Mouse (Mus musculus) CH12.LX (cell line): ENCODE data around the gene Ryr3. TPM values are rescaled to one million over a fixed set of nuclear protein-coding genes. Genes with fewer than 3 reads are reported as not detected.

Experiments used
- DNase-seq: peaks from one replicate; pipeline ENCODE4 v3.0.0-alpha.2; 2013; ENCODE audit errors: extremely low read depth
- H3K27ac ChIP-seq: 2 replicates; pipeline ENCODE4 v1.5.1; 2012; ENCODE audit warnings: low read depth, mild to moderate bottlenecking, control low read depth, moderate library complexity; ENCODE audit not compliant: insufficient read depth
- H3K27me3 ChIP-seq: replicated peaks from 2 replicates; pipeline ENCODE3; 2012; ENCODE audit warnings: inconsistent platforms
- H3K36me3 ChIP-seq, 2 experiments: replicated peaks in 1 of 2; 2 replicates each; pipeline versions ENCODE3 to v1.6.1; 2012; ENCODE audit warnings: inconsistent platforms in 1 of 2, low read length in 1 of 2, mild to moderate bottlenecking in 1 of 2, mixed read lengths in 1 of 2, moderate library complexity in 1 of 2; ENCODE audit not compliant: control insufficient read depth in 1 of 2, insufficient read depth in 1 of 2
- H3K4me1 ChIP-seq, 2 experiments: 2 replicates each; pipeline ENCODE4 v1.6.1; 2012; ENCODE audit warnings: inconsistent platforms in 1 of 2, moderate library complexity in 1 of 2; ENCODE audit not compliant: insufficient read depth in 2 of 2, control insufficient read depth in 1 of 2
- H3K4me2 ChIP-seq: 2 replicates; pipeline ENCODE4 v1.6.1; 2012; ENCODE audit warnings: low read depth, mild to moderate bottlenecking, control low read depth; ENCODE audit not compliant: poor library complexity, insufficient read depth, severe bottlenecking
- H3K4me3 ChIP-seq, 3 experiments: fragments of 150-350 bp in 1 of 3; sonication (generic) in 1 of 3; replicated peaks in 1 of 3; 2 replicates each; pipeline versions ENCODE3 to v1.5.1; 2011 to 2012; ENCODE audit warnings: low read depth in 2 of 3, low read length in 2 of 3, mild to moderate bottlenecking in 2 of 3, moderate library complexity in 2 of 3, control low read depth in 1 of 3, improper control_type of control experiment in 1 of 3, inconsistent platforms in 1 of 3, mixed read lengths in 1 of 3; ENCODE audit not compliant: poor library complexity in 1 of 3
- H3K79me2 ChIP-seq: replicated peaks from 2 replicates; pipeline ENCODE4 v1.6.1; 2012; ENCODE audit warnings: mild to moderate bottlenecking, moderate library complexity; ENCODE audit not compliant: control insufficient read depth, poor library complexity, insufficient read depth, severe bottlenecking; ENCODE audit errors: extremely low read depth
- H3K9ac ChIP-seq: 2 replicates; pipeline ENCODE4 v1.6.1; 2012; ENCODE audit warnings: low read depth, mild to moderate bottlenecking, control low read depth, moderate library complexity; ENCODE audit not compliant: insufficient read depth
- H3K9me3 ChIP-seq: replicated peaks from 2 replicates; pipeline ENCODE3; 2012; ENCODE audit warnings: low read length, inconsistent platforms, mixed read lengths
- CHD1 ChIP-seq: IDR thresholded peaks from 2 replicates; pipeline ENCODE4 v1.6.1; 2012; ENCODE audit warnings: low read depth, low read length, improper control_type of control experiment, inconsistent platforms
- CHD2 ChIP-seq: IDR thresholded peaks from 2 replicates; pipeline ENCODE4 v1.6.1; 2011; ENCODE audit warnings: low read length, improper control_type of control experiment
- ELF1 ChIP-seq: IDR thresholded peaks from 2 replicates; pipeline ENCODE4 v1.6.1; 2014; ENCODE audit warnings: low read depth, mild to moderate bottlenecking, inconsistent platforms, low read length, improper control_type of control experiment
- ETS1 ChIP-seq: conservative IDR thresholded peaks from 2 replicates; pipeline ENCODE4 v1.6.1; 2012; ENCODE audit warnings: low read depth, mild to moderate bottlenecking, inconsistent platforms, low read length, improper control_type of control experiment, moderate library complexity
- HCFC1 ChIP-seq: IDR thresholded peaks from 2 replicates; pipeline ENCODE4 v1.6.1; 2012; ENCODE audit warnings: low read depth, mild to moderate bottlenecking, inconsistent platforms, low read length, improper control_type of control experiment
- JUN ChIP-seq: IDR thresholded peaks from 2 replicates; pipeline ENCODE4 v1.6.1; 2011; ENCODE audit warnings: low read depth, mild to moderate bottlenecking, low read length, improper control_type of control experiment, moderate library complexity; ENCODE audit not compliant: insufficient read depth
- KAT2A ChIP-seq: IDR thresholded peaks from 2 replicates; pipeline ENCODE4 v1.6.1; 2012; ENCODE audit warnings: low read length, improper control_type of control experiment, inconsistent platforms; ENCODE audit not compliant: insufficient replicate concordance
- MAFK ChIP-seq: IDR thresholded peaks from 2 replicates; pipeline ENCODE4 v1.6.1; 2011; ENCODE audit warnings: low read length, improper control_type of control experiment; ENCODE audit not compliant: insufficient replicate concordance
- MAX ChIP-seq: IDR thresholded peaks from 2 replicates; pipeline ENCODE4 v1.6.1; 2011; ENCODE audit warnings: low read length, improper control_type of control experiment
- MAZ ChIP-seq: IDR thresholded peaks from 2 replicates; pipeline ENCODE4 v1.6.1; 2012; ENCODE audit warnings: low read depth, mild to moderate bottlenecking, inconsistent platforms, low read length, improper control_type of control experiment, moderate library complexity
- MEF2A ChIP-seq: IDR thresholded peaks from 2 replicates; pipeline ENCODE4 v1.6.1; 2014; ENCODE audit warnings: low read depth, mild to moderate bottlenecking, inconsistent platforms, low read length, improper control_type of control experiment, borderline replicate concordance
- NELFE ChIP-seq: IDR thresholded peaks from 2 replicates; pipeline ENCODE4 v1.6.1; 2011; ENCODE audit warnings: low read depth, low read length, improper control_type of control experiment
- NRF1 ChIP-seq: IDR thresholded peaks from 2 replicates; pipeline ENCODE4 v1.6.1; 2014; ENCODE audit warnings: low read depth, mild to moderate bottlenecking, inconsistent platforms, low read length, improper control_type of control experiment, moderate library complexity
- POLR2A ChIP-seq: IDR thresholded peaks from 2 replicates; pipeline ENCODE4 v1.6.1; 2011; ENCODE audit warnings: low read depth, mild to moderate bottlenecking, improper control_type of control experiment, low read length
- POLR2AphosphoS2 ChIP-seq: IDR thresholded peaks from 2 replicates; pipeline ENCODE4 v1.6.1; 2011; ENCODE audit warnings: low read depth, low read length, improper control_type of control experiment
- RCOR1 ChIP-seq: conservative IDR thresholded peaks from 2 replicates; pipeline ENCODE4 v1.6.1; 2012; ENCODE audit warnings: low read depth, mild to moderate bottlenecking, inconsistent platforms, low read length, improper control_type of control experiment
- TCF12 ChIP-seq: IDR thresholded peaks from 2 replicates; pipeline ENCODE4 v1.6.1; 2014; ENCODE audit warnings: low read depth, mild to moderate bottlenecking, inconsistent platforms, low read length, improper control_type of control experiment
- USF2 ChIP-seq: conservative IDR thresholded peaks from 2 replicates; pipeline ENCODE4 v1.6.1; 2011; ENCODE audit warnings: low read depth, low read length, improper control_type of control experiment
- ZKSCAN1 ChIP-seq: IDR thresholded peaks from 2 replicates; pipeline ENCODE4 v1.6.1; 2012; ENCODE audit warnings: low read depth, inconsistent platforms, low read length, improper control_type of control experiment, borderline replicate concordance
- ZMIZ1 ChIP-seq: IDR thresholded peaks from 2 replicates; pipeline ENCODE4 v1.6.1; 2012; ENCODE audit warnings: low read depth, mild to moderate bottlenecking, inconsistent platforms, low read length, improper control_type of control experiment
- ZNF384 ChIP-seq: IDR thresholded peaks from 2 replicates; pipeline ENCODE4 v1.6.1; 2012; ENCODE audit warnings: low read depth, low read length, improper control_type of control experiment, inconsistent platforms
- dilution Hi-C: fragments of 300-500 bp; cut with MboI; formaldehyde crosslinking; loops from 2 replicates; pipeline ENCODE4 v1.14.3; 2020; ENCODE audit warnings: low sequenced_read_pairs; ENCODE audit not compliant: extremely low pct_unique_long_range_greater_than_20kb, extremely low pct_ligation_motif_present
- in situ Hi-C: fragments of 300-500 bp; cut with MboI; formaldehyde crosslinking; loops from 3 replicates; pipeline ENCODE4 v1.14.3; 2019; ENCODE audit warnings: low sequenced_read_pairs, low pct_ligation_motif_present, low pct_unique_long_range_greater_than_20kb, mixed read lengths
- polyA plus RNA-seq: library from polyadenylated mRNA; unstranded; fragments of >175 nt; gene quantifications from 2 replicates; pipeline ENCODE4 v1.2.1, GENCODE M21; 2012; ENCODE audit warnings: low read depth; ENCODE audit not compliant: insufficient read length
- total RNA-seq, 2 experiments: library from RNA; depleted of rRNA; stranded (reverse); fragments of 300-350 nt in 1 of 2; fragments of >200 nt in 1 of 2; gene quantifications; 2 replicates each; pipeline ENCODE4 v1.2.3; 2012 to 2014

Ryr3 gene
- total and polyA plus RNA-seq, 3 experiments: 0.08 to 0.40 (median 0.16) TPM

GRCm38 (mm10) chr2:113058914-113059313, 158.0 kb downstream of the Ryr3 start:
- no peak overlapping the region for H3K4me3 ChIP-seq
- no peaks in the 10 kb centered on the region for H3K27me3 ChIP-seq
- dilution Hi-C loops (no loop called here), in situ Hi-C loops (no loop called here)
- H3K4me2 ChIP-seq: no peak overlapping the region
- peaks cover 4 to 20% of the 10 kb centered on the region in 2 experiments for H3K4me1 ChIP-seq
- no peak for DNase-seq
- H3K27ac ChIP-seq: no peak overlapping the region
- no peaks in the 10 kb centered on the region for H3K9me3 ChIP-seq
- no peaks in the 10 kb centered on the region for H3K79me2 ChIP-seq
- TF ChIP-seq MAFK (no peak), ZNF384 (no peak), POLR2AphosphoS2 (no peak), NELFE (no peak), MAZ (no peak), USF2 (no peak), HCFC1 (no peak), TCF12 (no peak), POLR2A (no peak), MAX (no peak), CHD1 (no peak), JUN (no peak), NRF1 (no peak), CHD2 (no peak), ZKSCAN1 (no peak), KAT2A (no peak)
- no peak overlapping the region for H3K9ac ChIP-seq
- H3K36me3 ChIP-seq: no peaks in the 10 kb centered on the region

GRCm38 (mm10) chr2:113058116-113058515, 158.8 kb downstream of the Ryr3 start:
- no peaks in the 10 kb centered on the region for H3K79me2 ChIP-seq
- H3K9ac ChIP-seq: no peak overlapping the region
- no peak overlapping the region for H3K4me3 ChIP-seq
- DNase-seq: no peak
- no peak overlapping the region for H3K27ac ChIP-seq
- H3K9me3 ChIP-seq: no peaks in the 10 kb centered on the region
- in situ Hi-C loops: no loop called here
- no peaks in the 10 kb centered on the region for H3K27me3 ChIP-seq
- no peak overlapping the region for H3K4me2 ChIP-seq
- peaks cover 4 to 20% of the 10 kb centered on the region in 2 experiments for H3K4me1 ChIP-seq
- TF ChIP-seq KAT2A (no peak), ETS1 (no peak), ZMIZ1 (no peak), RCOR1 (no peak), TCF12 (no peak), MEF2A (no peak), CHD1 (no peak), POLR2AphosphoS2 (no peak), ELF1 (no peak)
- dilution Hi-C loops: no loop called here
- no peaks in the 10 kb centered on the region for H3K36me3 ChIP-seq
